Mouse (Mus musculus) kidney, adult 18-20 months (tissue): Measurements from ENCODE around the gene Prcc.

ENCODE experiments used
- DNase-seq: peaks from one replicate; pipeline ENCODE4 v3.0.0; 2021

Prcc gene

DNA sequence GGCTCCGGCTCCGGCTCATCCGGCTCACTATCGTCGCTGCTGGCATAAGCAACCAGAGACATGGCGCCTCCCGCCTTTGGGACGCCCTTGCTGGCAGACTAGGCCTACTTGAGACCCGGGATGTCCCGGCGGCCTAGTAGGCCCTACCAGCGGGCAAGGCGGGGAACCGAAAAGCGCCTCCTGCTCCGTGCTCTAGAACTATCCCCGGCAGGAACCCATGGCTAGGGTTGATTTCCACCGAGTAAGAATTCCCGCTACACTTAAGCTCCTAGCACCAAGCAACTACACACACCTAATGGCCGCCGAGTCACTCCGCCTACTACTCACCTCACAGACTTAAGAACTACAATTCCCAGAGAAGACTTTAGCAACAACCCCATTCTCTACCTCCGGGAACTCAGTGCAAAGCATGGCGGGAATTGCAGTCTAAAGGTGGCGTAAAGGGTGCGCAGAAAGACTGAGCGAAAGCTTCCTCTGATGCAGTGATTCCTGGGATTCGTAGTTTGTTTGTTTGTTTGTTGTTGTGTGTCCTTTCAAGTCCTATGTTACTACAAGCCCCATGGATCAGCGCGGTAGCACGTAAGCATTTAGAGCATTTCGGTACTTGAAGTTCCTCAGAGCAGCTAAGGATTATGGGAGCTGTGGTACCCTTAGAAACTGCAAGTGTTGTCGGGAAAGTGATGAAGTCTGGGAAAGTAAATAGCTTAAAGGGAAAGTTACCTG is at the start of gene Prcc:
TSS of gene Prcc (minus strand) at position 328 of the 723 bp plus-strand sequence.
- peak; percentile 92 for DNase-seq

DNA sequence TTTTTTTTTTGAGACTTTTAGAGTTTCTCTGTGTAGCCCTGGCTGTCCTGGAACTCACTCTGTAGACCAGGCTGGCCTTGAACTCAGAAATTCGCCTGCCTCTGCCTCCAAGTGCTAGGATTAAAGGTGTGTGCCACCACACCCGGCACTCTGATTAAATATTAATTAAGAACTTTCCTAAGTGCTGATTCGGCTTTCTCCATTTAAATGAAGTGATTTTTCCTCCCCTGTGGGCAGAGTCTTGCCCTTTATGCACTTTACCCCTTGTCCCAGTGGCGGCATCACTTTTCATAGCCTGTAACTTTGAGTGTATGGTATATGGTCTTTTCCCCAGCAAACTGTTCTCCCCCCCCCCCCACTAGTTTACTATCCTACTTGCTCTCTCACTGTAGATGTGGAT is 49.8 kb upstream of the Prcc start:
- DNase-seq: no peak

DNA sequence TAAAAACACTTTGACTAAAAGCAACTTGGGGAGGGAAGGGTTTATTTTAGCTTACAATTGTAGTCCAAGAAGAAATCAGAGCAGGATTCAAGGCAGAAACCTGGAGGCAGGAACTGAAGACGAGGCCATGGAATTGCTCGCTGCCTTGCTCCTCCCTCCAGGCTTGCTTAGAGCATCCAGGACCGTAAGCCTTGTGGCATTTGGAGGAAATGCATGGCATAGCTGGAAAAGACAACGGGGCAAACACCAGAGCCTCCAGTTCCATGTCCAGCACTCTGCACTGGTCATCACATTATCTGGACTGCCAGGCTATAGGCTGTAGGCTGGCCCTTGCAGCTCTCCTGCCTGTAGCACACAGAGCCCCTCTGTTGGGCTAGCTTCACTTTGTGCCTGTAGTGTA is 49.1 kb upstream of the Prcc start:
- DNase-seq: no peak

DNA sequence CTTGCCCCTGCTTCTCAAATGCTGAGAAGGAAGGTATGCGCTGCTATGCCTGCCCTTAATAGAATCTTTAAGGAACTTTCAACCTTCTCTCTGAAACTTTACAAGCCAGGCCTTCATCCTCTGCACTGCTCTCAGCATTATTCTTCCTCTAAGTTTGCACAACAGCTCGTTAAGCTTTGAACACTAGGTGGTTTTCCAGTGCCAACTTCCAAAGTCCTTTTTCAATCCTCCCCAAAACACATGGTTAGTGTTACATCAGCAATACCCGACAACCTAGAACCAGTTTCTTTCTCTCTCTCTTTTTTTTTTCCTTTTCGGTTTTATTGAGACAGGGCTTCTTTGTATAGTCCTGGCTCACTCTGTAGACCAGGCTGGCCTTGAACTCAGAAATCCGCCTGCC is 48.6 kb upstream of the Prcc start:
- no peak for DNase-seq

DNA sequence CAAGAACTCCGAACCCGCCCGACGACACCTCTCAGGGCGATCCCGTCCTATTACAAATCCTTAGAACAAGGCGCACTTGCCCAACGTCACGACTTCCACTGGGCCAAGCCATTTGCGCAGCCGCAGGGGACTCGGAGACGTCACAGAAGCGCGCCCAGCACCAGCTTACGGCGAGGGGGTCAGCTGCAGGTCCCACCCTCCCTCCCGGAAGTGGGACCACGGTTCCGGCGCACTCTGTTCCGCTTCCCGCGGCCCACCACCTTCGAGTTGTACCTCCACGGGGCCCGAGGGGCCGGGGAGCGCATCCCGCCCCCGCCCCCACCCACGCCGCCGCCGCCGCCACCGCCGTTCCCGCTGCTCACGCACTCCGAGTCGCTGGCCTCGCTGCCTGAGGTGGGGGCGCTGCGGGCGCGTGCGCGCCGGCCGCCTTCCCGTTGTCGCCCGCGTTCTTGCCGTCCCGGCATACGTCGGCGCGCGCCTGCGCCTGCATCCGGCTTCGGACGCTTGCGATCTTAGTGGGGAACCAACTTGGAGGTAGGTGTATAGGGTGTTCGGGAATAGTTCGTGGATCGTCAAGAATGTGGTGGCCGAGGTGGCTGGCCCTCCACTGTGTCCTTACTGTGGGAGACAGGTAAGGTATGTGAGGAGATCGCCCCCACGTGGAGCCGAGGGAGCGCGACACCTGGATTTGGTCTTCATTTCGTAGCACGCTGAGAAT is 44.8 kb upstream of the Prcc start, which contains the start of the genes Isg20l2 and Rrnad1:
TSS of gene Isg20l2 (plus strand) at position 237 of the 718 bp plus-strand sequence.
TSS of gene Rrnad1 (minus strand) at position 640 of the 718 bp plus-strand sequence.
- peak; percentile 96 for DNase-seq

DNA sequence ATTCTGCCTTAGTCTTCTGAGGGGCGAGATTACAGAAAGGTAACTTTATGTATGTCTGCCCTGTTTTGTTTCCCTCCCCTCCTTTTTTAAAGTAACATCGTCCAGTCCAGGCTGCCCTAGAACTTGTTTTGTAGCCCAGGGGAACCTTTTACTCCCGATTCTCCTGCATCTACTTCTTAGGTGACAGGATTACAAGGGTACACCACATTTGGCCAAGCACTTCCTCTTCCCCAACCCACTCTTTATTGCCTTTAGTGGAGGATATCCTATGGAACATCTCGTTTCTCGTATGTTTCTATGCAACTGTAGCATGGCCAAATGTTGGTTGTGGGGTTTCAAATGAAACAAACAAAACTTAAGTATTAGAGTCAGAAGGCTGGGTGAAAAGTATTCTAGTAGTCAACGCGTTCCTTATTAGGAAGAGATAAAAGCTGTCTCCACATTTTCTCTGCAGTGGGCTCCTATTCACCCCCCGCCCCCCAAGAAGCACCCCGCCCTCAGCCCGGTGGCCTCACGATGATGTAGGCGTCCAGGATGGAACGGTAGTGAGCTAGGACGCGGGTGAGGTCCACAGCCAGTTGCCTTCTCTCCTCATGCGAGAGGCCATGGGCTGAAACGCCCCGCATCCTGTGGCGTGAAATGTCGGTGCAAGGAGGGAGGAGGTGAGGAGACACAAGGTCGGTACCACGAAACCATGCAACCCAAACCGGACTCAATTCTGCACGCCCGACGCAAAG is 44.1 kb upstream of the Prcc start:
- DNase-seq: no peak

DNA sequence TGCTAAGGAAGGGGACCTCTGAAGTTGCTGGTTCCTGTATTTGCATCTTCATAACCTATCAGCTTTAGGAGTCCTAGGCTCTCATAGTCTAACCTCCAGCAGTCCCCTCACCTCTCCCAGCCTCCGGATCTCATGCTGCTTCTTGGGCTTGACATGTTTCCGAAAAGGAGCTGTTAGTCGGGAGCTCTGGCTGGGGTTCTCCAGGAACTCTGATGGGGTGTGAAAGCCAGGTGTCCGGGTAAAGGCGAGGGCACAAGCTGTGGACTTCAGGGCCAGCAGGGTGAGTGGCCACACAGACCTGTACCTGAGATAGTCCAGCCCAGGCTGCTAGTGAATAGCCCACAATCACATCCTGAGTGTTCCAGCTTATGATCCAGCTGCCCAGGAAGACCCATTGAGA is 42.0 kb upstream of the Prcc start:
- no peak for DNase-seq

DNA sequence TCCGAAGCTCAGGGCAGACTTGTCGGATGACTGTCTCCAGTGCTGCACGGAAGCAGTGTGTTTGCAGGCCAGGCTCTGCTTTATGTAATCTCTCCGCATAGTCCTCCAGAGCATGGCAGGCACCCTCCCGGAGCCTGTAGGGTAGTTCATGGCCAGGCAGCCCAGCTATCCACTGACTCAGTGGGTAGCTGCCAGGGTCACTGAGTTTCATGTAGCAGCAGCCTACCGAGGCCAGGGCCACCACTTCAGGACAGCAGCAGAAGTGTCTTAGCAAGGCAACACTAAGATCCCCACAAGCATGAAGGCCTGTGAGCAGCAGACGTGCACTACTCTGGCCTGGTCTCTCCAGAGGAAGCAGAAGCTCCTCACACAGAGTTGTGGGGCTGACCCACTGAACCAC is 39.6 kb upstream of the Prcc start:
- DNase-seq: no peak

DNA sequence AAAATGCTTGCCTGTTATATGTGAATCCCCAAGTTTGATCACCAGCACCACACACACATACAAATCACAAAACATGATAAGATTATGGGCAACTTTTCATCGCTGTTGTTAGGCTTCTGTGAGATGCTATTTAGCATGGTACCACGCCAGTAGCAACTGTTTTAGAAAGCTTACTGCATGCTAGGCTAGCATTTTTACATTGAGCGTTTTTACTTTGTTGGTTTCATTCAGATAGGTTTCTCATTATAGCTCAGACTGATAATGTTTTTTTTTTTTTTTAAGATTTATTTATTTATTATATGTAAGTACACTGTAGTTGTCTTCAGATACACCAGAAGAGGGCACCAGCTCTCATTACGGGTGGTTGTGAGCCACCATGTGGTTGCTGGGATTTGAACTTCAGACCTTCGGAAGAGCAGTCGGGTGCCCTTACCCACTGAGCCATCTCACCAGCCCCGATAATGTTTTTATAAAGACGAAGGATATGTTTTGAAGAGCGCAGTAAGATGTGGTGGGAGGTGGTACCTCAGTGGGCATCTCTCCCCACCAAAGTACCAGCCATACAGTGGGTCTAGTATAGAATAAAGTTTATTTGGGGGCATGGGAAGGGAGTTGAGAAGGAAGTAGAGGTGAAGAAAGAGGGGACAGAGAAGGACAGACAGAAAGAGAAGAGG is 35.0 kb upstream of the Prcc start:
- no peak for DNase-seq

DNA sequence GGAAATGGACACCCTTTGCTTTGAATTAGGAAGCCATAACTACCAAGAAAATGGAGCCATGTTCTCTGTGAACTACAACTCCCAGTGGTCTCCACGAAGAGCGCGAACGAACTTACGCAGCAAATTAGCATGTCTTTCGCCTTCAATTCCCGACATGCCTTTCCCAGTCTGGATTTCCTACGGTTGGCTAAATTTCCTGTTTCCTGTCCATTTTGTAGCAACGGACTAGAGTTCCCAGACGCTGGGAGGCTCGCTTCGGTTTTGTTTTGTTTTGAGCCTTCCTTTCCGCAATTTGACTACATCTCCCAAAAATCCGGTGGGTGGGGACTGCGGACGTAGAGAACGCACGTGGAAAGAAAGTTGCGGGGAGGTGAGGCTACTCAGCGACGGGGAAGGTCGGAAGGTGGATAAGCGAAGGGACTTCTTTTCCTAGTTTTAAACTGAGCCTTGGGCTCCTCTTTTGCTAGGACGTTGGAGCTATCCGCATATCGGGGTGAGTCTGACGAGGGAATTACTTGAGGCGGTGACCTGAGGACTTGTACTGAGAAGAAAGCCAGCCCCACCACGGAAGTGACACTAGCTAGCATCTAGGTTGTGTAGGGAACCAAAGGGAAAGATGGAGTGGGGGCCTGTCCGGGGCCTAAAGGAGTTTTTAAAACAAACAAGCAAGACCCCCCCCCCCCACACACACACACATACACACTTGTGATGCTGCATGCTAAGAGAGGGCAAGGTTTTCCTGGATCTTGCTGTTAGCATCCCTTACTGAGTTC is 34.1 kb upstream of the Prcc start, which contains the start of gene Mrpl24:
TSS of gene Mrpl24 (plus strand) at position 171 of the 773 bp plus-strand sequence.
- DNase-seq: peak; percentile 76

DNA sequence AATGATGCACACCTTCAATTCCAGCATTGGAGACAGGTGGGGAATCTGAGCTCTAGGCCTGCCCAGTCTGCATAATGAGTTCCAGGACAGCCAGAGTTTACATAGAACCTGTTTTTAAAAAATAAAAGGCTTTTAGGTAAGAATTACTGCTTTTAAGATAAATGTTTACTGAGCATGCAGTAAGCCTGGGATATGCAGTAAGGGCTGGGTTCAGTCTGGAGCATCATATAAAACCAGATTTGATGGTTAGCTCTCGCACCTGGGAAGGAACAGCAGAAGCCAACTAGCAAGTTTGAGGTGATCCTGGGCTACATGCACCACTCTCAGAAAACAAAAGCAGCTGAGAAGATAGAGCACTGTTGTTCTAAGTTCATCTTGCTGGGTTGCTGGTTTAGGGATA is 33.1 kb upstream of the Prcc start:
- DNase-seq: no peak

DNA sequence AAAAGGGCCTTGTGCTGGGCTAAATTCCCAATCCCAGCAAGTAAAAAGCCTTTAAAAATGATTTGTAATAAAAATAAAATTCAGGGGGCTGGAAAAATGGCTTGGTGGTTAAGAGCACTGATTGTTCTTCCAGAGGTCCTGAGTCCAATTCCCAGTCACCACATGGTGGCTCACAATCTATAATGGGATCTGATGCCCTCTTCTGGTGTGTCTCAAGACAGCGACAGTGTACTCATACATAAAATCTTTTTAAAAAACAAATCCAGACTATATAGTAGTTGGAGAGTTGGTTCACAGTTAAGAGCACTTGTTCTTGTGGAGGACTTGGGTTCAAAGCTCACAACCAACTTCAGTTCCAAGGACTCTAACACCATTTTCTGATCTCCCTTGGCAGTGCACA is 31.6 kb upstream of the Prcc start:
- no peak for DNase-seq

DNA sequence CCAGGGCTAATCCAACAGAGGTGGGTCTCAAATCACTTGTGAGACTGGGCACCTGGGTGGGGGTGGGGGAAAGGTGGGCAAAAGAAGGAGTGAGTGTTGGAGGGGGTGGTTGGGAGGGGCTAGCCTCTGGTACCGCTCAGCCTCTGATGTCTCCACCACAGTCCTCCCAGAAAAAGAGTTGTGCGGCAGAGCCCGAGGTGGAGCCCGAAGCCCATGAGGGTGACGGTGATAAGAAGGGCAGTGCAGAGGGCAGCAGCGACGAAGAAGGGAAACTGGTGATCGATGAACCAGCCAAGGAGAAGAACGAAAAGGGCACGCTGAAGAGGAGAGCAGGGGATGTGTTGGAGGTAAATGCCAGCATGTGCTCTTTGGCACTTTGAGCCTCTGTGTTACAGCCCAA is 28.5 kb upstream of the Prcc start:
- no peak for DNase-seq

DNA sequence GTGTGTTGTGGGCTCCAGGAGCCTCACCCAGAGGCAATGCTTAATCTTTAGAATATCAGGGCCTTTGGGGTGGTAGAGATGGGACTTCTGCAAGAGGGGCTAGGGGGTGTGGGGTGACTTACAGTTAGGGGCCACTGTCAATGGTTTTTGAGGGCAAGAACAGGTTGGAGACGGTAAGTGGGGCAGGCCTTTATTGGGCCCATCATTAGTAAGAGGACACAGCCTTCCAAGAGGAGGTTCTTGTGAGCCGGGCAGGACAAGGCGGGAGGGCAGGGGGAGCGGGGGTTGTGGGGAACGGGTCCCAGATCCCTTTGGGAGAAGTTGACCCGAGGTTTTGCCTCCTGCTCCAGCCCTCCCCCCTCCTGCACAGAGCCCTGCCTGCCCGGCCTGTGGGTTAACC is 28.1 kb upstream of the Prcc start:
- no peak for DNase-seq

DNA sequence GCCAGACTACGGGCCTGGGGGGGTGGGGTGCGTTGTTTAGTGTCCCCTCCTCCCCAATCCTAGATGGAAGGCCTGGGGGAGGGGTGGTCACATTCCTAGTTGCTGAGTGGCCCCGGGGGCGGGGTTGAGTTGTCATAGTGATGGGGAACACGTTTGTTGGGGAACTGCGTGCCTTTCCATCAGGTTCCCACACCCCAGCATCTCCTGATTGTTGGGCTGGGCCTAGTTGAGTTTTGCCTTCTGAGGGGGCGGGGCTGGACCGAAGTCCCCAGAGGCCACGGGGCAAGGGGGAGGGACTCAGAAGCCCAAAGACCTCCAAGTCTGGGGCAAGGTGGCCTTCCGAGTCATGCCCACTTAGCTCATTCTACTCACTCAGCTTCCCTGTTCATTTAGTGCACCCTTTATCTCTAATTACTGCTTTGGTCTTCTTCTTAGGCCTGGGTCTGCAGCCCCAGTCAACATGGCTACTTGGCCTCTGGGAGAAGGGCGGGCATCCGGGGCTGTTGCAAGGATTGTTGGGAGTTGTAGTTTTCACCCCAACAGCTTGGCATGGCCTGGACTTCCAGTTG is 25.2 kb upstream of the Prcc start:
- peak; percentile 90 for DNase-seq

DNA sequence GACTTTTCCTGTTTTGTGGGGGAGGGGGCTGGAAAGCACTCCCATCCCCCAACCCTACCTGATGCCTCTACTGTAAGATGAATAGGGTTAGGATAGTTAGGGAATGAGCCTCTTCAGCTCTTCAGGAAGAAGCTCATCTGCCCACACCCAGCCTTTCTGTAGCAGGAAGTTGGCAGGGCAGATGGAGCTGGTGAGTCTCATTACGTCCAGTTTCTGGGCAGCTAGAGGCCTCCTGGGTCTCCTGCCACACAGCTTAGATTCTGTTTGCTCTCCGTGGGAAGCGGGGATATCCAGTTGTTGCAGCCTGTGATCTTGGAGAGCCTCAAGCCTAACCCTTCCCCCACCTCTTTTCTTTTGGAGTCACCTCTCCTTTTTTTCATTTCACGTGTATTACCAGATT is 24.5 kb upstream of the Prcc start:
- no peak for DNase-seq

DNA sequence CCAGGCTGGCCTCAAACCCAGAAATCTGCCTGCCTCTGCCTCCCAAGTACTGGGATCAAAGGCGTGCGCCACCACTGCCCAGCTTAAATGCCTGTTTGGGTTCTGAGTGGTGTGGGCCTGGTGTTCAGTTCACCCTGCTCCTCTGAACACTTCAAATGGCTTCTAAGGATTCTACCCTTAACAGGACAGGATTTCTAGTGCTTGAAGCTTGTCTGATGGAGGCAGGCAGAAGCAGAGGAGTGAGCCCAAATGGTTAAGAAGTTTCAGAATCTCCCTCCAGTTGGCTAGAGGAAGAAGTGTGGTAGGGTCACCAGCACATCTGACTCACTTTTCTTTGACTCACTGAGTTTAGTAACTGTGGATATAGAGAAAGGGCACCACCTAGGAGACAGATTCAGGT is 24.0 kb upstream of the Prcc start:
- DNase-seq: no peak

DNA sequence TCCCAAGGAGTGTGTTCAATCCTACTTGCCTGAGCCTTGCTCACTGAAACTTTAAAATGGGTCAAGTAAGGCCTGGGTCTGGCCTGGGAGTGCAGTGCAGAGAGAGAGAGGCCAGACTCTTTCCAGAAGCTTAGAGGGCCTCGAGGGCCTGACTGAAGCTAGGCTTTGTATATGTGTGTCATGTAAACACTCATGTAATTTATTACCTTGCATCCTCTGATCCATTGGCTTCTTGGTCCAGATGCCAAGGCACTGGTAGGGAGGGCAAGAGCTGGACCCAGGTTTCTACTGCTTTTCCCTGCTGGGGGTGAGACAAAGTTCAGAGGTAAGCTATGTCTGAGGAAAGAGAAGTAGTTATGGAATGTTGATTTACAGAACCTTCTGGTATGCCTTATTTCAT is 22.5 kb upstream of the Prcc start:
- DNase-seq: peak; percentile 46

DNA sequence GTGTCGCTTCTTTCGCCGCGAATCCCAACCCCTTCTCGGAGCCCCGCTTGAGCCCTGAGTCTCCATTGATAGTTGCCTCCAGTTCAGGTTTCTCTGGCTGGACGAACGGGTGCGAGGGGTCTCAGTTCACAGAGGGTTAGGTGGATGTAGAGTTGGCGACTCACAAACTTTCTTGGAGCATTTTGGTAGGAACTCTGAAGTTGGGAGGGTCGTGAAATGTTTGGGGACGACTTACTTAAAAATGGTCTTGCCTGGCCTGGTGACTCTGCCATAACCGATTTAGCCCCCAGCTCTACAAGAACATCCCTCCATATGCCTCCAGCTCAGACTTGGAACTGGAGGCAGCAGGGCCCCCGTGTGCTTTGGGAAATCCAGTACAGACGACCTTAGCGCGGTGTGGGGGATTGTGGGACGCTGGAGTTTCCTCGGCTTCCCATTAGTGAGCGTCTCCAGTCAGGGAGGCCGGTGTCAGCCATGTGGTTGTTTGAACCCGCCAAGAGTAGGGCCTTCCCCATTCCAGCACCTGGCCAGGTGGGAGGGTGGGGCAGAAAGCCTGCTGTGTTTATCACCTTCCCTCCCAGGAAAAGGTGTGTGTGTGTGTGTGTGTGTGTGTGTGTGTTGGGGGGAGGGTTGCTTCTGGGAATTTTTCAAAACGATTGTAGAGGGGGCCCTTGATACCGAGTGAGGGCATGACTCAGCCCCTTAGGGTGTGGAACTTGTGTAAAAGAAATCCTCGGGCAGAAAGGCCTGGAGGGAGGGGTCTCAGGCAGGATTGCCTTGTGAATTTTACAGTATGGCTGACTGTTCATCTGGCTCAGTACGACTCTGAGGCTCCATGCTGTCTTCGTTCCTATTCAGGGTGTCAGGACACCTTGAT is 21.8 kb upstream of the Prcc start:
- DNase-seq: peak; percentile 59

DNA sequence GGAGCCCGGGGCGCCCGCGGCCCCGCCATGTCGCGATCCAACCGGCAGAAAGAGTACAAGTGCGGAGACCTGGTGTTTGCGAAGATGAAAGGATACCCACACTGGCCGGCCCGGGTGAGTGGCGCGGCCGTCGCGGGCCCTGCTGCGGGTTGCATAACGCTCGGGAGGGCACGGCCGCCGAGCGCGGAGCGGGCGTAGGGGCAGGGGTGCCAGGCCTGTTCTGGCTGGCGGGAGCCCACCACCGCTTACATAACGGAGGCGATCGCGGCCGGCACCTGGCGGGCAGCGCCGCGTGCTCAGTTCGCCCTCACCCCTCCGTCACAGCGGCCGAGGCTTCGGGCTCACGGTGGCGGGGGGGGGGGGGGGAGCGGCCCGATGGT is 21.2 kb upstream of the Prcc start:
- DNase-seq: no peak
